Comparison of ENCODE assay signal across 18 mouse cellular contexts in genomic region chr13:101221331-101222043, GRCm38 (mm10).
A peak's percentile ranks its signal among the peaks of the same experiment; 100 is the strongest.
DNase-seq lines count a peak whose midpoint lies in the region; ATAC-seq and TF ChIP-seq lines count a peak whose summit lies in the region.
"Had no signal": no experiment of that assay in that cellular context is flagged by ENCODE, and none has a peak within 500 bp of the region (broad histone marks: within the 10 kb centered on the region; RNA-seq: fewer than 3 reads in every experiment).

No protein-coding gene starts in this region.

- peak; percentile 94 for TF ChIP-seq EP300 in stomach, postnatal 0 days (optimal IDR thresholded peaks at IDR 0.05)

- no peak overlapping the region for H3K4me2 ChIP-seq in heart, embryonic 12.5 days
- H3K4me2 ChIP-seq in stomach, postnatal 0 days (replicated peaks; ENCODE audit: low read depth), result no peak overlapping the region
- H3K4me2 ChIP-seq: heart, embryonic 13.5 days; hindbrain, embryonic 15.5 days had no signal

- H3K36me3 ChIP-seq in heart, embryonic 12.5 days, result no peaks in the 10 kb centered on the region
- H3K36me3 ChIP-seq in stomach, postnatal 0 days (ENCODE audit: control insufficient read depth, insufficient read depth, low read length), result no peaks in the 10 kb centered on the region
- H3K36me3 ChIP-seq: embryonic facial prominence, embryonic 10.5 days; forebrain, embryonic 10.5 days; heart, embryonic 13.5 days; hindbrain, embryonic 15.5 days had no signal

- peaks cover 6% of the 10 kb centered on the region; the same call in 1 of the 2 replicates for H3K4me1 ChIP-seq in heart, embryonic 12.5 days (replicated peaks)
- peaks cover 11% of the 10 kb centered on the region for H3K4me1 ChIP-seq in cortical plate, adult 2 months (ENCODE audit: control insufficient read depth, insufficient read depth, low read length)
- no peaks in the 10 kb centered on the region for H3K4me1 ChIP-seq in stomach, postnatal 0 days (replicated peaks; ENCODE audit: control insufficient read depth, insufficient read depth)
- H3K4me1 ChIP-seq: hindbrain, embryonic 15.5 days had no signal

- peak; percentile 44 for DNase-seq in gastrocnemius, adult 18-20 months (ENCODE audit: low spot score)
- DNase-seq in gastrocnemius, adult 8-10 months (ENCODE audit: low spot score in 2 of 2), result no peak
- peak; percentile 31 for DNase-seq in heart, adult 8-10 months (ENCODE audit: low spot score)
- DNase-seq in stomach, postnatal 0 days (ENCODE audit: low spot score), result no peak
- DNase-seq in ovary, postnatal 36 days (ENCODE audit: low spot score), result no peak
- DNase-seq: adrenal gland, postnatal 10 days; cerebellum, adult 11-12 months; cerebellum, adult 9-11 months; cerebellum, postnatal 36 days; heart, postnatal 36 days had no signal

- TF ChIP-seq CTCF in cortical plate, adult 2 months (IDR thresholded peaks at IDR 0.05; ENCODE audit: extremely low read depth, insufficient read depth, low read length), result no peak
- no peak for TF ChIP-seq CTCF in stomach, postnatal 0 days (IDR thresholded peaks at IDR 0.05; ENCODE audit: low read depth)

- no peaks in the 10 kb centered on the region for H3K27me3 ChIP-seq in heart, embryonic 12.5 days (replicated peaks)
- H3K27me3 ChIP-seq in stomach, postnatal 0 days (ENCODE audit: control insufficient read depth, insufficient read depth, low read length), result no peaks in the 10 kb centered on the region
- H3K27me3 ChIP-seq: heart, embryonic 13.5 days; hindbrain, embryonic 15.5 days had no signal

- H3K9me3 ChIP-seq in heart, embryonic 12.5 days (replicated peaks), result no peaks in the 10 kb centered on the region
- H3K9me3 ChIP-seq in stomach, postnatal 0 days (ENCODE audit: control insufficient read depth, low read length), result no peaks in the 10 kb centered on the region
- H3K9me3 ChIP-seq: embryonic facial prominence, embryonic 10.5 days; forebrain, embryonic 10.5 days; heart, embryonic 13.5 days; hindbrain, embryonic 15.5 days had no signal

- no peak overlapping the region for H3K27ac ChIP-seq in heart, embryonic 12.5 days (ENCODE audit: poor library complexity, severe bottlenecking)
- H3K27ac ChIP-seq in cortical plate, adult 2 months (ENCODE audit: insufficient read depth, low read length), result 0 out of 2 replicates have a peak overlapping the region, but pooled peaks have one; percentile 45
- H3K27ac ChIP-seq in stomach, postnatal 0 days (replicated peaks), result peak overlapping the region; percentile 53
- H3K27ac ChIP-seq: embryonic facial prominence, embryonic 10.5 days; forebrain, embryonic 10.5 days; heart, embryonic 13.5 days; hindbrain, embryonic 15.5 days had no signal

- TF ChIP-seq POLR2A in cortical plate, adult 2 months (IDR thresholded peaks at IDR 0.05; ENCODE audit: extremely low read depth, insufficient read depth, low read length), result no peak

- ATAC-seq in heart, embryonic 12.5 days (ENCODE audit: insufficient number of reproducible peaks, low FRiP score), result no peak
- ATAC-seq in stomach, postnatal 0 days (ENCODE audit: low FRiP score, low TSS enrichment), result peak; percentile 26; the same call in 1 of the 2 replicates
- ATAC-seq: forebrain, embryonic 14.5 days; intestine, embryonic 16.5 days had no signal

- WGBS in heart, embryonic 12.5 days, result 70% methylated on average over 7 of the region's 7 CpGs
- 56% methylated on average over 7 of the region's 7 CpGs for WGBS in stomach, postnatal 0 days

- H3K9ac ChIP-seq in heart, embryonic 12.5 days, result no peak overlapping the region
- H3K9ac ChIP-seq in stomach, postnatal 0 days (ENCODE audit: low read length), result no peak overlapping the region
- H3K9ac ChIP-seq: heart, embryonic 13.5 days; hindbrain, embryonic 15.5 days had no signal

- no peak overlapping the region for H3K4me3 ChIP-seq in heart, embryonic 12.5 days
- H3K4me3 ChIP-seq in cortical plate, adult 2 months (ENCODE audit: insufficient read depth, low read length), result no peak overlapping the region
- H3K4me3 ChIP-seq in stomach, postnatal 0 days (ENCODE audit: low read depth, low read length), result no peak overlapping the region
- H3K4me3 ChIP-seq: embryonic facial prominence, embryonic 10.5 days; forebrain, embryonic 10.5 days; heart, embryonic 13.5 days; hindbrain, embryonic 15.5 days had no signal

Comparison
In these comparisons a context has a peak if more than half of its experiments do, and no peak if none do; other contexts are left out.
1. DNase-seq: peak in gastrocnemius, adult 18-20 months (single experiment) and heart, adult 8-10 months (single experiment); none in gastrocnemius, adult 8-10 months (0 of 2), stomach, postnatal 0 days (single experiment) and ovary, postnatal 36 days (single experiment).